ENCODE assay signal across 23 mouse cellular contexts in the genomic region with DNA sequence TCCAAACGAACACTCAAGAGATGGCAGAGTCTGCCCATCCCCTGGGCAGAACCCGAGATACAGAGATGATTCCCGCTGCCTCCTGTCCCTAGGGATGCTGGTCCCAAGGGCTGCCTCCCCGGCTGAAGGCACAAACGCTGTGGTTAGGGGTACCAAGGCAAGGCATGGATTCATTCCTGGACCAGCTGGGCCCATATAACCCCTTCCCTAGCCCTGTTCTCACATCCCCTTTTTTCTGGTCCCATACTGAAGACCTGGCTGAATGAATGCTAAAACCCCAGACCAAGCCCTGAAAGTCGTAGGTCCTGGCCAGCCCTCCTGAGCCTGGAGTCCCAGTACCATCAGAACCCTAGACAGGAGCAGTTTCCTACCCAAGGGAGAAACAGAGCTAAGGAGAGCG. TPM values are rescaled to one million over a fixed set of nuclear protein-coding genes. Genes with fewer than 3 reads are reported as not detected.
DNase-seq lines count a peak whose midpoint lies in the region; ATAC-seq lines count a peak whose summit lies in the region.
"Had no signal": no experiment of that assay in that cellular context is flagged by ENCODE, and none has a peak within 500 bp of the region (broad histone marks: within the 10 kb centered on the region; RNA-seq: fewer than 3 reads in every experiment).

No protein-coding gene starts in this region.

- no peak for DNase-seq in limb, embryonic 10.5 days (ENCODE audit: low spot score)
- no peak for DNase-seq in liver, embryonic 13.5 days
- DNase-seq in frontal cortex, postnatal 36 days (ENCODE audit: low spot score in 2 of 2): no peak
- DNase-seq in frontal cortex, postnatal 14 days (ENCODE audit: low spot score in 2 of 2): no peak
- DNase-seq: adrenal gland, adult 2 months; adrenal gland, postnatal 14 days; B cell, adult 2 months; embryo, embryonic 11 days; gastrocnemius, adult 2 months; gastrocnemius, postnatal 14 days had no signal

- no peaks in the 10 kb centered on the region for H3K9me3 ChIP-seq in limb, embryonic 13.5 days
- H3K9me3 ChIP-seq in limb, embryonic 10.5 days (replicated peaks): no peaks in the 10 kb centered on the region
- H3K9me3 ChIP-seq in neural tube, embryonic 13.5 days: no peaks in the 10 kb centered on the region
- H3K9me3 ChIP-seq in neural tube, embryonic 15.5 days (replicated peaks): no peaks in the 10 kb centered on the region
- no peaks in the 10 kb centered on the region for H3K9me3 ChIP-seq in liver, embryonic 13.5 days (replicated peaks)
- H3K9me3 ChIP-seq: embryonic facial prominence, embryonic 10.5 days; embryonic facial prominence, embryonic 13.5 days; forebrain, embryonic 12.5 days; forebrain, embryonic 15.5 days; hindbrain, embryonic 12.5 days had no signal

- no peaks in the 10 kb centered on the region for H3K4me1 ChIP-seq in limb, embryonic 13.5 days
- peaks cover 12% of the 10 kb centered on the region for H3K4me1 ChIP-seq in limb, embryonic 10.5 days
- H3K4me1 ChIP-seq in neural tube, embryonic 13.5 days (replicated peaks): no peaks in the 10 kb centered on the region
- no peaks in the 10 kb centered on the region for H3K4me1 ChIP-seq in neural tube, embryonic 15.5 days
- peaks cover 58% of the 10 kb centered on the region for H3K4me1 ChIP-seq in liver, embryonic 13.5 days (replicated peaks)
- H3K4me1 ChIP-seq: embryonic facial prominence, embryonic 13.5 days; forebrain, embryonic 12.5 days; forebrain, embryonic 15.5 days had no signal

- peaks cover 45% of the 10 kb centered on the region for H3K36me3 ChIP-seq in limb, embryonic 13.5 days
- peaks cover 18% of the 10 kb centered on the region for H3K36me3 ChIP-seq in limb, embryonic 10.5 days
- peaks cover 54% of the 10 kb centered on the region for H3K36me3 ChIP-seq in neural tube, embryonic 13.5 days
- peaks cover 42% of the 10 kb centered on the region for H3K36me3 ChIP-seq in neural tube, embryonic 15.5 days
- peaks cover 73% of the 10 kb centered on the region for H3K36me3 ChIP-seq in liver, embryonic 13.5 days

- 0 out of 2 replicates have a peak overlapping the region, but pooled peaks have one; percentile 35 for H3K9ac ChIP-seq in limb, embryonic 13.5 days
- H3K9ac ChIP-seq in neural tube, embryonic 13.5 days: 0 out of 2 replicates have a peak overlapping the region, but pooled peaks have one; percentile 5
- no peak overlapping the region for H3K9ac ChIP-seq in neural tube, embryonic 15.5 days (replicated peaks)
- no peak overlapping the region for H3K9ac ChIP-seq in liver, embryonic 13.5 days
- H3K9ac ChIP-seq: embryonic facial prominence, embryonic 13.5 days; forebrain, embryonic 12.5 days; forebrain, embryonic 15.5 days; hindbrain, embryonic 12.5 days had no signal

- WGBS in limb, embryonic 13.5 days: 74% methylated on average over 7 of the region's 7 CpGs
- WGBS in limb, embryonic 10.5 days: 83% methylated on average over 7 of the region's 7 CpGs
- WGBS in neural tube, embryonic 13.5 days: 72% methylated on average over 7 of the region's 7 CpGs
- 72% methylated on average over 7 of the region's 7 CpGs for WGBS in neural tube, embryonic 15.5 days
- WGBS in liver, embryonic 13.5 days (ENCODE audit: insufficient replicate concordance): 77% methylated on average over 7 of the region's 7 CpGs

- no peak overlapping the region for H3K4me2 ChIP-seq in limb, embryonic 13.5 days (replicated peaks)
- H3K4me2 ChIP-seq in neural tube, embryonic 13.5 days: no peak overlapping the region
- no peak overlapping the region for H3K4me2 ChIP-seq in neural tube, embryonic 15.5 days
- no peak overlapping the region for H3K4me2 ChIP-seq in liver, embryonic 13.5 days
- H3K4me2 ChIP-seq: embryonic facial prominence, embryonic 13.5 days; forebrain, embryonic 12.5 days; forebrain, embryonic 15.5 days; heart, embryonic 11.5 days; hindbrain, embryonic 12.5 days had no signal

- no peaks in the 10 kb centered on the region for H3K27me3 ChIP-seq in limb, embryonic 13.5 days
- no peaks in the 10 kb centered on the region for H3K27me3 ChIP-seq in limb, embryonic 10.5 days (ENCODE audit: low read depth, poor library complexity, severe bottlenecking)
- H3K27me3 ChIP-seq in neural tube, embryonic 13.5 days: no peaks in the 10 kb centered on the region
- no peaks in the 10 kb centered on the region for H3K27me3 ChIP-seq in neural tube, embryonic 15.5 days (replicated peaks)
- H3K27me3 ChIP-seq in liver, embryonic 13.5 days: no peaks in the 10 kb centered on the region
- H3K27me3 ChIP-seq: embryonic facial prominence, embryonic 13.5 days; forebrain, embryonic 12.5 days; forebrain, embryonic 15.5 days; hindbrain, embryonic 12.5 days had no signal

- no peak overlapping the region for H3K27ac ChIP-seq in limb, embryonic 13.5 days
- no peak overlapping the region for H3K27ac ChIP-seq in limb, embryonic 10.5 days
- H3K27ac ChIP-seq in neural tube, embryonic 13.5 days (replicated peaks): no peak overlapping the region
- no peak overlapping the region for H3K27ac ChIP-seq in neural tube, embryonic 15.5 days (replicated peaks)
- H3K27ac ChIP-seq in liver, embryonic 13.5 days: peak overlapping the region; percentile 64; the same call in 1 of the 2 replicates
- H3K27ac ChIP-seq: embryonic facial prominence, embryonic 10.5 days; embryonic facial prominence, embryonic 13.5 days; forebrain, embryonic 12.5 days; forebrain, embryonic 15.5 days; gastrocnemius, adult 2 months; hindbrain, embryonic 12.5 days had no signal

- ATAC-seq in limb, embryonic 13.5 days (ENCODE audit: low FRiP score, low read depth): no peak
- ATAC-seq in neural tube, embryonic 13.5 days (ENCODE audit: low read depth): no peak
- no peak for ATAC-seq in neural tube, embryonic 15.5 days (ENCODE audit: low FRiP score)
- ATAC-seq in liver, embryonic 13.5 days (ENCODE audit: low read depth): no peak
- ATAC-seq: forebrain, embryonic 15.5 days; hindbrain, embryonic 16.5 days had no signal

- H3K4me3 ChIP-seq in limb, embryonic 13.5 days: no peak overlapping the region
- no peak overlapping the region for H3K4me3 ChIP-seq in limb, embryonic 10.5 days
- H3K4me3 ChIP-seq in neural tube, embryonic 13.5 days: no peak overlapping the region
- H3K4me3 ChIP-seq in neural tube, embryonic 15.5 days (replicated peaks): no peak overlapping the region
- no peak overlapping the region for H3K4me3 ChIP-seq in liver, embryonic 13.5 days (replicated peaks)
- H3K4me3 ChIP-seq: embryonic facial prominence, embryonic 10.5 days; embryonic facial prominence, embryonic 13.5 days; erythroblast, embryonic 14.5 days; forebrain, embryonic 12.5 days; forebrain, embryonic 15.5 days; gastrocnemius, adult 2 months; hindbrain, embryonic 12.5 days had no signal

RNA-seq across cellular contexts. Expression of a gene that starts 1.6 kb away (rescaled TPM):
- 0.14 and 1.3 TPM in 2 replicates for polyA plus RNA-seq in limb, embryonic 13.5 days (2015; fragmentation: Nextera tagmentation; extraction: Ambion mirVana)
- polyA plus RNA-seq in limb, embryonic 10.5 days (2016; fragmentation: Nextera tagmentation; extraction: Ambion mirVana): 0.36 TPM in 1 of 2 replicates, not detected in the other
- 0.25 TPM in 1 of 2 replicates, not detected in the other for polyA plus RNA-seq in neural tube, embryonic 13.5 days (2015; fragmentation: Nextera tagmentation; extraction: Ambion mirVana)
- polyA plus RNA-seq in neural tube, embryonic 15.5 days (2015; fragmentation: Nextera tagmentation; extraction: Ambion mirVana): 0.33 and 1.6 TPM in 2 replicates
- 372 and 430 TPM in 2 replicates for polyA plus RNA-seq in liver, embryonic 13.5 days (2015; fragmentation: Nextera tagmentation; extraction: Ambion mirVana)
- polyA plus RNA-seq: embryonic facial prominence, embryonic 10.5 days; forebrain, embryonic 12.5 days; forebrain, embryonic 15.5 days; heart, embryonic 14.5 days; heart, postnatal 0 days; hindbrain, embryonic 12.5 days had no signal

RNA-seq across cellular contexts. Expression of a gene that starts 13.5 kb away (rescaled TPM):
- 5.8 and 5.9 TPM in 2 replicates for polyA plus RNA-seq in limb, embryonic 13.5 days (2015; fragmentation: Nextera tagmentation; extraction: Ambion mirVana)
- 5.6 and 6.6 TPM in 2 replicates for polyA plus RNA-seq in limb, embryonic 10.5 days (2016; fragmentation: Nextera tagmentation; extraction: Ambion mirVana)
- 5.9 and 6.0 TPM in 2 replicates for polyA plus RNA-seq in neural tube, embryonic 13.5 days (2015; fragmentation: Nextera tagmentation; extraction: Ambion mirVana)
- polyA plus RNA-seq in neural tube, embryonic 15.5 days (2015; fragmentation: Nextera tagmentation; extraction: Ambion mirVana): 6.3 and 6.6 TPM in 2 replicates
- 18.5 and 21.3 TPM in 2 replicates for polyA plus RNA-seq in liver, embryonic 13.5 days (2015; fragmentation: Nextera tagmentation; extraction: Ambion mirVana)

RNA-seq across cellular contexts. Expression of a gene that starts 18.5 kb away (rescaled TPM):
- polyA plus RNA-seq in limb, embryonic 13.5 days (2015; fragmentation: Nextera tagmentation; extraction: Ambion mirVana): 227 and 235 TPM in 2 replicates
- polyA plus RNA-seq in limb, embryonic 10.5 days (2016; fragmentation: Nextera tagmentation; extraction: Ambion mirVana): 214 and 217 TPM in 2 replicates
- polyA plus RNA-seq in neural tube, embryonic 13.5 days (2015; fragmentation: Nextera tagmentation; extraction: Ambion mirVana): 60.8 and 74.9 TPM in 2 replicates
- 63.4 and 69.1 TPM in 2 replicates for polyA plus RNA-seq in neural tube, embryonic 15.5 days (2015; fragmentation: Nextera tagmentation; extraction: Ambion mirVana)
- polyA plus RNA-seq in liver, embryonic 13.5 days (2015; fragmentation: Nextera tagmentation; extraction: Ambion mirVana): 179 and 181 TPM in 2 replicates

RNA-seq across cellular contexts. Expression of a gene that starts 20.5 kb away (rescaled TPM):
- 26.4 and 26.9 TPM in 2 replicates for polyA plus RNA-seq in limb, embryonic 13.5 days (2015; fragmentation: Nextera tagmentation; extraction: Ambion mirVana)
- 9.2 and 9.8 TPM in 2 replicates for polyA plus RNA-seq in limb, embryonic 10.5 days (2016; fragmentation: Nextera tagmentation; extraction: Ambion mirVana)
- polyA plus RNA-seq in neural tube, embryonic 13.5 days (2015; fragmentation: Nextera tagmentation; extraction: Ambion mirVana): 3.9 and 4.3 TPM in 2 replicates
- polyA plus RNA-seq in neural tube, embryonic 15.5 days (2015; fragmentation: Nextera tagmentation; extraction: Ambion mirVana): 2.4 and 8.5 TPM in 2 replicates
- 18.7 and 18.8 TPM in 2 replicates for polyA plus RNA-seq in liver, embryonic 13.5 days (2015; fragmentation: Nextera tagmentation; extraction: Ambion mirVana)

RNA-seq across cellular contexts. Expression of a gene that starts 45.6 kb away (rescaled TPM):
- 60.8 and 63.0 TPM in 2 replicates for polyA plus RNA-seq in limb, embryonic 13.5 days (2015; fragmentation: Nextera tagmentation; extraction: Ambion mirVana)
- polyA plus RNA-seq in limb, embryonic 10.5 days (2016; fragmentation: Nextera tagmentation; extraction: Ambion mirVana): 81.7 and 82.6 TPM in 2 replicates
- polyA plus RNA-seq in neural tube, embryonic 13.5 days (2015; fragmentation: Nextera tagmentation; extraction: Ambion mirVana): 47.3 and 51.3 TPM in 2 replicates
- polyA plus RNA-seq in neural tube, embryonic 15.5 days (2015; fragmentation: Nextera tagmentation; extraction: Ambion mirVana): 43.9 and 44.3 TPM in 2 replicates
- 28.2 and 31.5 TPM in 2 replicates for polyA plus RNA-seq in liver, embryonic 13.5 days (2015; fragmentation: Nextera tagmentation; extraction: Ambion mirVana)

Comparison
In these comparisons a context has a peak if more than half of its experiments do, and no peak if none do; other contexts are left out.
1. H3K9ac ChIP-seq: peak in limb, embryonic 13.5 days (single experiment) and neural tube, embryonic 13.5 days (single experiment); none in neural tube, embryonic 15.5 days (single experiment) and liver, embryonic 13.5 days (single experiment).
2. RNA of a gene that starts 1.6 kb away (polyA plus RNA-seq): 372 to 430 TPM in liver, embryonic 13.5 days; 0.33 to 1.6 TPM in neural tube, embryonic 15.5 days, 0.25 TPM in neural tube, embryonic 13.5 days, 0.14 to 1.3 TPM in limb, embryonic 13.5 days and 0.36 TPM in limb, embryonic 10.5 days; every median in the first group is over 100 times any median in the second.